Mouse (Mus musculus): ENCODE data around the gene Cd109. TPM values are rescaled to one million over a fixed set of nuclear protein-coding genes. Genes with fewer than 3 reads are reported as not detected.

Gene Cd109
- total RNA-seq (2015) (2.0 and 3.2 TPM in 2 replicates), total RNA-seq (2017) (2.2 and 2.5 TPM in 2 replicates)

GRCm38 (mm10) chr9:78615401-78616021, at the start of gene Cd109:
TSS of gene Cd109 (plus strand) at chr9:78615546.
- ATAC-seq (ENCODE audit: poor library complexity, severe bottlenecking): peak; percentile 93

- no peak for ATAC-seq (ENCODE audit: poor library complexity, severe bottlenecking)
Observed at GRCm38 (mm10) chr9:78569934-78570333, 45.4 kb upstream of the Cd109 start.

- ATAC-seq (ENCODE audit: poor library complexity, severe bottlenecking): no peak
Observed at GRCm38 (mm10) chr9:78576466-78576865, 38.9 kb upstream of the Cd109 start.

GRCm38 (mm10) chr9:78578824-78579223, 36.5 kb upstream of the Cd109 start:
- ATAC-seq (ENCODE audit: poor library complexity, severe bottlenecking): peak; percentile 71

- no peak for ATAC-seq (ENCODE audit: poor library complexity, severe bottlenecking)
Observed at GRCm38 (mm10) chr9:78579644-78580396, 35.5 kb upstream of the Cd109 start.

- ATAC-seq (ENCODE audit: poor library complexity, severe bottlenecking): peak; percentile 22
Observed at GRCm38 (mm10) chr9:78587218-78587883, 28.0 kb upstream of the Cd109 start.

- peak; percentile 90 for ATAC-seq (ENCODE audit: poor library complexity, severe bottlenecking)
Observed at GRCm38 (mm10) chr9:78587914-78588313, 27.4 kb upstream of the Cd109 start, which contains the start of gene Slc17a5. TSS of gene Slc17a5 (minus strand) at chr9:78588041.

GRCm38 (mm10) chr9:78588411-78589033, 26.8 kb upstream of the Cd109 start:
- ATAC-seq (ENCODE audit: poor library complexity, severe bottlenecking): peak; percentile 70

GRCm38 (mm10) chr9:78590471-78590870, 24.9 kb upstream of the Cd109 start:
- ATAC-seq (ENCODE audit: poor library complexity, severe bottlenecking): no peak

- ATAC-seq (ENCODE audit: poor library complexity, severe bottlenecking): no peak
Observed at GRCm38 (mm10) chr9:78595257-78595656, 20.1 kb upstream of the Cd109 start.

GRCm38 (mm10) chr9:78595769-78596555, 19.4 kb upstream of the Cd109 start:
- no peak for ATAC-seq (ENCODE audit: poor library complexity, severe bottlenecking)

- ATAC-seq (ENCODE audit: poor library complexity, severe bottlenecking): peak; percentile 97
Observed at GRCm38 (mm10) chr9:78596834-78597233, 18.5 kb upstream of the Cd109 start.

GRCm38 (mm10) chr9:78599927-78600326, 15.4 kb upstream of the Cd109 start:
- ATAC-seq (ENCODE audit: poor library complexity, severe bottlenecking): no peak

- ATAC-seq (ENCODE audit: poor library complexity, severe bottlenecking): no peak
Observed at GRCm38 (mm10) chr9:78601046-78601730, 14.2 kb upstream of the Cd109 start.

- ATAC-seq (ENCODE audit: poor library complexity, severe bottlenecking): no peak
Observed at GRCm38 (mm10) chr9:78614201-78614600, 1.1 kb upstream of the Cd109 start.

GRCm38 (mm10) chr9:78619285-78619684, 3.9 kb downstream of the Cd109 start:
- ATAC-seq (ENCODE audit: poor library complexity, severe bottlenecking): no peak

- no peak for ATAC-seq (ENCODE audit: poor library complexity, severe bottlenecking)
Observed at GRCm38 (mm10) chr9:78623301-78623747, 8.0 kb downstream of the Cd109 start.

- ATAC-seq (ENCODE audit: poor library complexity, severe bottlenecking): no peak
Observed at GRCm38 (mm10) chr9:78629991-78630390, 14.6 kb downstream of the Cd109 start.

- ATAC-seq (ENCODE audit: poor library complexity, severe bottlenecking): 0 out of 2 replicates have a peak, but pooled peaks have one; percentile 40
Observed at GRCm38 (mm10) chr9:78631755-78632434, 16.5 kb downstream of the Cd109 start.
